Mouse (Mus musculus): ENCODE measurements around the gene P2rx7. TPM values are rescaled to one million over a fixed set of nuclear protein-coding genes. Genes with fewer than 3 reads are reported as not detected.

Gene P2rx7
- polyA plus RNA-seq (2012; rRNA removed) (2.9 and 3.6 TPM in 2 replicates), polyA plus RNA-seq (2014; fragmentation: Nextera tagmentation; extraction: Ambion mirVana) (1.6 and 1.7 TPM in 2 replicates)

DNA sequence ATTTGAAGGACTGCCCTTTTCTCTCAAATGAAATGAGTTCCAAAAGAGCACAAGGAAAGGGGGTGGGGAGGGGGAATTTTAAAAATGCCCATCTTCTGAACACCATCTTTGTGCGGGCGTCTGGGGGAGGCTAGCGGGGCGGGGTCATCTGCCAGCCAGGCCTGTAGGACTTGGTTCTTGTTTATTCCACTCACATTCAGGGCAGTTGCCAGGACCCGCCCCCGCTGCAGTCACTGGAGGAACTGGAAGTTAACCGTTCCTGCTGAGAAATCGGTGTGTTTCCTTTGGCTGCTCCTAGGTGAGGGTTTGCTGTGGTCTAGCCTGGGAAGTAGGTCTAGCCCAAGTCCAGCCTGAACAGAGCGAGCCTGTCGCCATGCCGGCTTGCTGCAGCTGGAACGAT is at the start of gene P2rx7:
TSS of gene P2rx7 (plus strand) at position 211 of the 400 bp plus-strand sequence.
- ATAC-seq (ENCODE audit: low FRiP score, low read depth), result no peak
- Histone ChIP-seq H3K9me3 (ENCODE audit: control insufficient read depth, low read length) (no peaks in the 10 kb centered on the region), H3K27me3 (ENCODE audit: control insufficient read depth, insufficient read depth, low read length) (no peaks in the 10 kb centered on the region), H3K9ac (ENCODE audit: low read depth, low read length, severe bottlenecking) (no peak within 1 kb of the TSS), H3K4me1 (ENCODE audit: control insufficient read depth, insufficient read depth, low read length) (no peaks in the 10 kb centered on the region), H3K27ac (replicated peaks; ENCODE audit: low read depth, low read length) (0 out of 2 replicates have a peak within 1 kb of the TSS, but pooled peaks have one; percentile 19), H3K4me2 (replicated peaks; ENCODE audit: low read depth, low read length, severe bottlenecking) (no peak within 1 kb of the TSS), H3K4me3 (replicated peaks; ENCODE audit: low read length) (no peak within 1 kb of the TSS), H3K36me3 (ENCODE audit: control insufficient read depth, insufficient read depth, low read length) (no peaks in the 10 kb centered on the region)
- WGBS, result 70% methylated on average over 12 of the region's 12 CpGs
- TF ChIP-seq POLR2A (IDR thresholded peaks at IDR 0.05; ENCODE audit: borderline replicate concordance, extremely low read depth, insufficient read depth, insufficient read length), result no peak
- DNase-seq (ENCODE audit: low spot score), result no peak

DNA sequence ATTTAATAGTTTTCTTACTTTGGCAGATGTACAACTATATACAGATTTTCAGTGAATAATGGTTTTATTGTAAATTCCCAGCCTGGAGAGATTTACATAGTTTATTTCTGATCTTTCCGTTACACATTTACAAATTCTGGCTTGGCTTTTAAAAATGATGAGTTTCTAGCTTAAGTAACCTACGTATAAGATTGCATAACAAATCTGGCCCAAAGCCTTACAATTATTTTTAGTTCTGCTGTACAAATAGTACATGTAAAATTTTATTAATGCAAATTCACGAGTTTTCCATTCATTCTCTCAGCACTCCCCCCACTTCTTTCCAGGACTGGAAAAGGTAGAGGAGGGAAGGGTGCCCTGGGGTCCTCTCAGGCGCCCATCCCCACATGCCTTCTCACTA is 48.2 kb upstream of the P2rx7 start:
- Histone ChIP-seq H3K27me3 (ENCODE audit: control insufficient read depth, insufficient read depth, low read length) (no peaks in the 10 kb centered on the region), H3K4me3 (replicated peaks; ENCODE audit: low read length) (no peak overlapping the region), H3K4me1 (ENCODE audit: control insufficient read depth, insufficient read depth, low read length) (no peaks in the 10 kb centered on the region), H3K36me3 (ENCODE audit: control insufficient read depth, insufficient read depth, low read length) (peaks cover 58% of the 10 kb centered on the region), H3K9ac (ENCODE audit: low read depth, low read length, severe bottlenecking) (no peak overlapping the region), H3K9me3 (ENCODE audit: control insufficient read depth, low read length) (no peaks in the 10 kb centered on the region), H3K27ac (replicated peaks; ENCODE audit: low read depth, low read length) (no peak overlapping the region), H3K4me2 (replicated peaks; ENCODE audit: low read depth, low read length, severe bottlenecking) (no peak overlapping the region)
- no peak for ATAC-seq (ENCODE audit: low FRiP score, low read depth)
- 72% methylated on average over 4 of the region's 4 CpGs for WGBS
- TF ChIP-seq POLR2A (IDR thresholded peaks at IDR 0.05; ENCODE audit: borderline replicate concordance, extremely low read depth, insufficient read depth, insufficient read length), result no peak
- DNase-seq (ENCODE audit: low spot score), result no peak

DNA sequence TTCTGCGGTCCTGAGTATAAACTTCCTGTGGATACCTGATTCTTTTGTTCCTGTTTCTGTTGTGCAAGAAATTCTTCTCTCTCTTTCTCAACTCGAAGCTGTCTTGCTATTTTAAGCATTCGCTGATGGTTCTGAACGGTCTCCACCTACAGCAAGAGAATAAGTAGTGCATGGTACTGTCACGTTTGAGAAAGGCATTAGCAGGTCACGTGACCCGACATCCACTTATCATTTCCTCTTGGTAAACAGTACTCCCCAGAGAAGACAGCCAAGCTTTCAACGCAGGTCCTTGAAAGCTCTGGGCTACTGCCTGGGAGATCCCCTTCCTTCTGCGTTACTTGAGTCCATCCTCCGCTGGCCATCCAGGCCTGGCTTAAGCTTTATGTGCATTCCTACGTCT is 41.5 kb upstream of the P2rx7 start:
- no peak overlapping the region for H3K9ac ChIP-seq (ENCODE audit: low read depth, low read length, severe bottlenecking)
- WGBS, result 79% methylated on average over 11 of the region's 11 CpGs
- H3K4me1 ChIP-seq (ENCODE audit: control insufficient read depth, insufficient read depth, low read length), result no peaks in the 10 kb centered on the region
- H3K27me3 ChIP-seq (ENCODE audit: control insufficient read depth, insufficient read depth, low read length), result no peaks in the 10 kb centered on the region
- H3K4me2 ChIP-seq (replicated peaks; ENCODE audit: low read depth, low read length, severe bottlenecking), result no peak overlapping the region
- no peak for DNase-seq (ENCODE audit: low spot score)
- H3K36me3 ChIP-seq (ENCODE audit: control insufficient read depth, insufficient read depth, low read length), result peaks cover 62% of the 10 kb centered on the region
- ATAC-seq (ENCODE audit: low FRiP score, low read depth), result no peak
- no peaks in the 10 kb centered on the region for H3K9me3 ChIP-seq (ENCODE audit: control insufficient read depth, low read length)
- no peak overlapping the region for H3K27ac ChIP-seq (replicated peaks; ENCODE audit: low read depth, low read length)
- H3K4me3 ChIP-seq (replicated peaks; ENCODE audit: low read length), result no peak overlapping the region
- TF ChIP-seq POLR2A (IDR thresholded peaks at IDR 0.05; ENCODE audit: borderline replicate concordance, extremely low read depth, insufficient read depth, insufficient read length), result no peak

DNA sequence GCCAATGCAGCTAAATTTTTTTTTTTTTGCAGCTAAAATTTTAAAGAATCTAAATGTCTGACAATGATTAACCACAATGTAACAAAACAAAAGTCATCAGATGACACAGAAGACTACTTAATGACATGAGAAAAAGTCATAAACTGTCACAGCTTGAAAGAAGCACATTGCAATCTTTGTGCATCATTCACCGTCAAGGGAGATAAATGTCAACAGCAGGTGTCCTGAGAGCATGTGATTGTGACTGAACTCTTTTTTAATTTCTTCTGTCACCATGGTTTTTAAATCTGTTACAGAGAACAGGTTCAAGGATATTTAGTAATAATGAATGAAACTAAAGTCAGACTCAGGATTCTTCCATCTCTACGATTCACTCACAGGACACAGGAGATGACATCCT is 38.8 kb upstream of the P2rx7 start:
- no peaks in the 10 kb centered on the region for H3K4me1 ChIP-seq (ENCODE audit: control insufficient read depth, insufficient read depth, low read length)
- no peak for DNase-seq (ENCODE audit: low spot score)
- no peak overlapping the region for H3K4me2 ChIP-seq (replicated peaks; ENCODE audit: low read depth, low read length, severe bottlenecking)
- H3K9me3 ChIP-seq (ENCODE audit: control insufficient read depth, low read length), result no peaks in the 10 kb centered on the region
- H3K36me3 ChIP-seq (ENCODE audit: control insufficient read depth, insufficient read depth, low read length), result peaks cover 52% of the 10 kb centered on the region
- no peak for ATAC-seq (ENCODE audit: low FRiP score, low read depth)
- H3K9ac ChIP-seq (ENCODE audit: low read depth, low read length, severe bottlenecking), result no peak overlapping the region
- no peak for TF ChIP-seq POLR2A (IDR thresholded peaks at IDR 0.05; ENCODE audit: borderline replicate concordance, extremely low read depth, insufficient read depth, insufficient read length)
- WGBS, result 88% methylated on average over 2 of the region's 2 CpGs
- no peaks in the 10 kb centered on the region for H3K27me3 ChIP-seq (ENCODE audit: control insufficient read depth, insufficient read depth, low read length)
- H3K4me3 ChIP-seq (replicated peaks; ENCODE audit: low read length), result no peak overlapping the region
- no peak overlapping the region for H3K27ac ChIP-seq (replicated peaks; ENCODE audit: low read depth, low read length)

DNA sequence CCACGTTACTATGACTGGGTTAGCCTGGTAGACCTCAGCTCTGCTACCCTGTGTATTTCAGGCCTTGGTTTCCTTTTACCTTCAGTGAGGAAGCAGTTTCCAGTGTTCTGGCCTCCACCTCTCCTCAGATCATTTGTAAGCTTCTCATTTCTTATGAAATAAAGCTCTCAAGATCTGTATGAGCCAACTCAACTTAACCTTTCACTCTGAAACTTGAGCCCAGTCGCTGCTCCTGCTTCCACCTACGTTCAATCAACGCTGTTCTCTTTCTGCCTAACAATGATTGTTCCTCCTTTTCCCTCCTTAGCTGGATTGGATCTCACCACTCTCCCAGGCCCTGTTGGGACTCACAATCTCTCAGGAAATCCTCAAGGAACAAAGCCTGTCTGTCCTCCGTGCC is 32.1 kb upstream of the P2rx7 start:
- no peak for TF ChIP-seq POLR2A (IDR thresholded peaks at IDR 0.05; ENCODE audit: borderline replicate concordance, extremely low read depth, insufficient read depth, insufficient read length)
- ATAC-seq (ENCODE audit: low FRiP score, low read depth), result no peak
- H3K27me3 ChIP-seq (ENCODE audit: control insufficient read depth, insufficient read depth, low read length), result no peaks in the 10 kb centered on the region

More for the DNA sequence above, 32.1 kb upstream of the P2rx7 start:
- H3K4me3 ChIP-seq (replicated peaks; ENCODE audit: low read length), result no peak overlapping the region
- peaks cover 10% of the 10 kb centered on the region for H3K4me1 ChIP-seq (ENCODE audit: control insufficient read depth, insufficient read depth, low read length)
- WGBS, result 62% methylated on average over 5 of the region's 5 CpGs
- H3K9me3 ChIP-seq (ENCODE audit: control insufficient read depth, low read length), result no peaks in the 10 kb centered on the region
- peak overlapping the region; percentile 5 for H3K27ac ChIP-seq (replicated peaks; ENCODE audit: low read depth, low read length)
- H3K9ac ChIP-seq (ENCODE audit: low read depth, low read length, severe bottlenecking), result no peak overlapping the region
- no peak for DNase-seq (ENCODE audit: low spot score)
- peaks cover 15% of the 10 kb centered on the region for H3K36me3 ChIP-seq (ENCODE audit: control insufficient read depth, insufficient read depth, low read length)
- no peak overlapping the region for H3K4me2 ChIP-seq (replicated peaks; ENCODE audit: low read depth, low read length, severe bottlenecking)

Measured in limb, embryonic 14.5 days (tissue).